Mouse (Mus musculus) stomach, postnatal 0 days (tissue): ENCODE data around the gene Coa4.

ENCODE experiments used
- CTCF ChIP-seq: IDR thresholded peaks from 2 replicates; pipeline ENCODE4 v1.5.1; 2016; ENCODE audit warnings: antibody characterized with exemption, low read depth, mild to moderate bottlenecking, moderate library complexity
- EP300 ChIP-seq: optimal IDR thresholded peaks from 2 replicates; pipeline ENCODE3; 2016; ENCODE audit warnings: antibody characterized with exemption

DNA sequence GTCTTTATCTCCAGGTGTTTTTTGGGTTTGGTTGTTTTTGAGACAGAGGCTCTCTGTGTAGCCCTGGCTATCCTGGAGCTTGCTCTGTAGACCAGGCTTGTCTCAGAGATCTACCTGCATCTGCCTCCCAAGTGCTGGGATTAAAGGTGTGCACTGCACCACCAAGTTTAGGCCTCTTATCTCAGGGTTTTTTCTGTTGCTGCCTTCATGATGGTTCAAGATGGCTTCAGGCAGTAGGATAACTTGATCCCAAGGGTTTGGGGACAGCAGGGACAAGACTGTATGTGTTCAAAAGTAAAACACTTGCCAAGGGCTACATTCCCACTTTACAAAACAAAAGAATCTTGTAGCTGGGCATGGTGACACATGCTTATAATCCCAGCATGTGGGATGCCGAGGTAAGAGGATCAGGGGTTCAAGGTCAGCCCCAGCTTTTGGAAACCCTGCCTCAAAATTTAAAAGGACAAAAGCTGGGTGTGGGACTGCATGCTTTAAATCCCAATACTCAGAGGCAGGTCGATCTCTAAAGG, 35.0 kb upstream of the Coa4 start:
- no peak for TF ChIP-seq CTCF
- TF ChIP-seq EP300: peak; percentile 43
